In genomic region chr10:127499516-127499915, GRCm38 (mm10) we compare ENCODE assay signal across 16 mouse cellular contexts. TPM values are rescaled to one million over a fixed set of nuclear protein-coding genes. Genes with fewer than 3 reads are reported as not detected.
"Had no signal": no experiment of that assay in that cellular context is flagged by ENCODE, and none has a peak within 500 bp of the region (broad histone marks: within the 10 kb centered on the region; RNA-seq: fewer than 3 reads in every experiment).

No protein-coding gene starts in this region.

- H3K27me3 ChIP-seq: midbrain, embryonic 13.5 days; midbrain, embryonic 15.5 days; neural tube, embryonic 12.5 days had no signal

- ATAC-seq: midbrain, embryonic 13.5 days; midbrain, embryonic 15.5 days had no signal

- H3K4me1 ChIP-seq: midbrain, embryonic 13.5 days; midbrain, embryonic 15.5 days; neural tube, embryonic 12.5 days had no signal

- H3K9me3 ChIP-seq: midbrain, embryonic 13.5 days; midbrain, embryonic 15.5 days; neural tube, embryonic 12.5 days had no signal

- DNase-seq: lung, adult 18-20 months; lung, embryonic 14.5 days; lung, postnatal 10 days; lung, postnatal 4 days; right cerebral cortex, postnatal 14 days; thymus, adult 2 months; thymus, postnatal 25 days; thymus, postnatal 4 days had no signal

- H3K4me3 ChIP-seq: midbrain, embryonic 13.5 days; midbrain, embryonic 15.5 days; neural tube, embryonic 12.5 days had no signal

- H3K4me2 ChIP-seq: lung, embryonic 14.5 days; midbrain, embryonic 11.5 days; midbrain, embryonic 13.5 days; midbrain, embryonic 15.5 days; neural tube, embryonic 12.5 days had no signal

- H3K9ac ChIP-seq: lung, embryonic 14.5 days; midbrain, embryonic 13.5 days; midbrain, embryonic 15.5 days; neural tube, embryonic 12.5 days had no signal

- H3K27ac ChIP-seq: midbrain, embryonic 13.5 days; midbrain, embryonic 15.5 days; neural tube, embryonic 12.5 days had no signal

RNA-seq across cellular contexts. Expression of gene Stac3, which starts 2.0 kb away (rescaled TPM):
- polyA plus RNA-seq: lung, embryonic 14.5 days had no signal

RNA-seq across cellular contexts. Expression of gene Ndufa4l2, which starts 15.3 kb away (rescaled TPM):
- total RNA-seq: megakaryocyte, adult 5-6 weeks; monocyte, adult 5-6 weeks; neutrophil, adult 5-6 weeks had no signal

RNA-seq across cellular contexts. Expression of gene Nxph4, which starts 34.8 kb away (rescaled TPM):
- total RNA-seq: megakaryocyte, adult 5-6 weeks; monocyte, adult 5-6 weeks; neutrophil, adult 5-6 weeks had no signal
- polyA plus RNA-seq: spleen, adult 2 months had no signal
